Mouse (Mus musculus) spleen, adult 2 months (tissue): ENCODE measurements around the gene Syt15.

ENCODE experiments used
- CTCF ChIP-seq: fragments of 200-500 bp; IDR thresholded peaks from 2 replicates; pipeline ENCODE4 v1.5.1; 2011; ENCODE audit warnings: mild to moderate bottlenecking, inconsistent platforms; ENCODE audit not compliant: insufficient read depth, insufficient read length, insufficient replicate concordance; ENCODE audit errors: extremely low read depth
- POLR2A ChIP-seq: fragments of 200-500 bp; IDR thresholded peaks from 2 replicates; pipeline ENCODE4 v1.6.1; 2011; ENCODE audit warnings: low read depth, low read length, inconsistent platforms

DNA sequence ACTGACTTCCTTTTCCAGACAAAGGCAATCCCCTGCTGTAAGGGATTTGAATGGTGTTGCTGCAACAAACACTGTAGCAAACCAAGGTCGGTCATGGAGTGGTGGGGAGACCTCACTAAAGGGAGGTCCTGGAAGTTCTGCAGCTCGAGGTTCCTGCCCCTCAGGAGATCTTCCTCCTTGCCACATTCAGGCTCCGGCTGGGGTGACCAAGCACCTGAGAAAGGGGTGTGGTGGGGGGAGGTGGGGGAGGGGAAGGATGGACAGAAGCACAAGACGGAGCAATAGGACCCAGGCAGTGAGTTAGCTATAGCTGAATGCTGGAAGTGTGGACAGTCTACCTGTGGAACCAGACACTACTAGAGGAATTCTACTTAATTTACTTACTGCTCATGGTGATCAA, 14.5 kb downstream of the Syt15 start:
- TF ChIP-seq CTCF (no peak), POLR2A (no peak)
